Mouse (Mus musculus) kidney, embryonic 15.5 days (tissue): ENCODE results near the gene BC049730. TPM values are rescaled to one million over a fixed set of nuclear protein-coding genes. Genes with fewer than 3 reads are reported as not detected.

Source experiments
- polyA plus RNA-seq: library from polyadenylated mRNA; unstranded; fragments of >200 nt; fragmentation: Nextera tagmentation; extraction: Ambion mirVana; gene quantifications from 2 replicates; pipeline ENCODE4 v1.2.1, GENCODE M21; 2015

The BC049730 gene
- polyA plus RNA-seq, 1 experiment from 2014 or later: not detected

Other genes starting within 250 kb of the BC049730 start
- 14.4 and 15.3 TPM in 2 replicates for gene Plaur, start 246.8 kb upstream of the BC049730 start, polyA plus RNA-seq
- gene Cadm4, start 227.2 kb upstream of the BC049730 start, polyA plus RNA-seq: 6.8 and 7.3 TPM in 2 replicates
- 61.6 and 66.6 TPM in 2 replicates for gene Zfp428, start 202.2 kb upstream of the BC049730 start, polyA plus RNA-seq
- gene AC161166.1, start 196.8 kb upstream of the BC049730 start, polyA plus RNA-seq: 0.48 and 0.68 TPM in 2 replicates
- gene Irgq, start 178.6 kb upstream of the BC049730 start, polyA plus RNA-seq: 7.4 and 8.3 TPM in 2 replicates
- 0.31 and 0.33 TPM in 2 replicates for gene Pinlyp, start 163.1 kb upstream of the BC049730 start, polyA plus RNA-seq
- 117 and 137 TPM in 2 replicates for gene Xrcc1, start 163.0 kb upstream of the BC049730 start, polyA plus RNA-seq
- 46.8 and 48.4 TPM in 2 replicates for gene Ethe1, start 121.7 kb upstream of the BC049730 start, polyA plus RNA-seq
- 4.0 and 5.5 TPM in 2 replicates for gene Zfp575, start 121.6 kb upstream of the BC049730 start, polyA plus RNA-seq
- gene Phldb3, start 98.5 kb upstream of the BC049730 start, polyA plus RNA-seq: 0.15 and 0.17 TPM in 2 replicates
- gene Lypd3, start 72.7 kb upstream of the BC049730 start, polyA plus RNA-seq: 1.0 and 1.2 TPM in 2 replicates
- not detected in 2 replicates for gene Tex101, start 32.6 kb upstream of the BC049730 start, polyA plus RNA-seq
- not detected in 2 replicates for gene Gm4763, start 17.7 kb downstream of the BC049730 start, polyA plus RNA-seq
- 0.36 and 0.38 TPM in 2 replicates for gene Cd177, start 51.1 kb downstream of the BC049730 start, polyA plus RNA-seq
- not detected in 2 replicates for gene Ceacam10, start 68.0 kb downstream of the BC049730 start, polyA plus RNA-seq
- 15.3 TPM in 2 replicates for gene Gm9844, start 153.0 kb downstream of the BC049730 start, polyA plus RNA-seq
- gene Lypd4, start 160.7 kb downstream of the BC049730 start, polyA plus RNA-seq: not detected in 2 replicates
- gene Dmrtc2, start 160.8 kb downstream of the BC049730 start, polyA plus RNA-seq: not detected in 2 replicates
- gene Rps19, start 175.1 kb downstream of the BC049730 start, polyA plus RNA-seq: 2,383 and 2,806 TPM in 2 replicates
- gene Cd79a, start 188.1 kb downstream of the BC049730 start, polyA plus RNA-seq: 1.8 TPM in 2 replicates
- gene Arhgef1, start 193.7 kb downstream of the BC049730 start, polyA plus RNA-seq: 92.5 and 101 TPM in 2 replicates
- gene Gm4881, start 235.3 kb downstream of the BC049730 start, polyA plus RNA-seq: not detected in 2 replicates